Mouse (Mus musculus) ovary, postnatal 14 days (tissue): ENCODE measurements around the gene Thbs1.

Experiments
- DNase-seq: peaks from one replicate; pipeline ENCODE4 v3.0.0; 2022; ENCODE audit warnings: low spot score

Thbs1 gene

GRCm38 (mm10) chr2:118148321-118149142 is 36.9 kb downstream of the Thbs1 start:
- DNase-seq: no peak

DNA sequence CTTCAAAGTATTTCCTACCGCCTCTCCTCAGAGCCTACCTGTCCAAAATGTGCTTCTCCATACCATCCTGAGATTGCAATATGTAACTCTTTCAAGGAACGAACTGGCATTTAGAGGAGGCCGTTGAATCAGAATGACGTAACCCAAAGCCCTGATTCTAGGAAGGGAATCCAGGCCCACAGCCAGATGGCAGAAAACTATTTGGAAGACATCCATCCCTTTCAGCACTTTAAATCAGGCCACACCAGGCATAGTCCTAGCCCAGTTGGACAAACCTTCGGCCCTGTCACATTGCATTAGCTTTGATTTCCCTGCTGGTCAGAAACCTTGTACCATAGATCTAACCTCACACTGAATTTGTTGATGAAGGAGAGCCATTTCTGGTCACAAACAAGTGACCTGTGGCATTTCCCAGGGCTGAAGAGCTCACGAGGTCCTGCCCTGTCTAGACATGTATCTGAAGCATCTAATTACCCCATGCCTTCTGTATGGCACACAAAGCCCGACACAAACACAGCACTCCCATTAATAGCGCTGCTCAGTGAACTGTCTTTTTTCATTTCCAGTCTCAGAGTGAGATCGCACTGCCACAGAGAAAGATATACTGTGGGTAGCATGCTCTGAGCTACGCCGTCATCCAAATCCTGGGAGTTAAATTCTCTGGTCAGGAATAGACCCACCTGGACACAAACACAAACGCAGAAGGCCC is 38.3 kb downstream of the Thbs1 start:
- peak; percentile 29 for DNase-seq

- no peak for DNase-seq
These were observed 46.4 kb downstream of the Thbs1 start for GRCm38 (mm10) chr2:118158095-118158494.

DNA sequence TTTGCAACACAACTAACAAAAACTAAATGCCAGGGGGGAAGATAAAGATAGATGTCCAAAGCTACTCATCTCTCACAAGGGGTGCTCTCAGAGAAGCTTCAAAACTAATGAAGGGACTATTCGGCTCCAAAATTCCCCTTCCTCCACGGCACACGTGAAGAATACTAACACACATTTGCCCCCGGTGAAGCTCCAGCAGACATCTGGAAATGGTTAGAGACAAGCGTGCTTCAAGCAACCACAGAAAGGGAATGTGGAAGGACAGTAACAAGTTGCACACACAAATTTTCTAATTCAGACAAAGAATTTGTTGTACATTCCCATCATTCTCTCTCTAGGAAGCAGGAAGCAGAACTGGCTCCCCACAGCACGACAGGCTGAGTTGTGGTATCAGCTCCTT is 47.5 kb downstream of the Thbs1 start:
- no peak for DNase-seq

DNA sequence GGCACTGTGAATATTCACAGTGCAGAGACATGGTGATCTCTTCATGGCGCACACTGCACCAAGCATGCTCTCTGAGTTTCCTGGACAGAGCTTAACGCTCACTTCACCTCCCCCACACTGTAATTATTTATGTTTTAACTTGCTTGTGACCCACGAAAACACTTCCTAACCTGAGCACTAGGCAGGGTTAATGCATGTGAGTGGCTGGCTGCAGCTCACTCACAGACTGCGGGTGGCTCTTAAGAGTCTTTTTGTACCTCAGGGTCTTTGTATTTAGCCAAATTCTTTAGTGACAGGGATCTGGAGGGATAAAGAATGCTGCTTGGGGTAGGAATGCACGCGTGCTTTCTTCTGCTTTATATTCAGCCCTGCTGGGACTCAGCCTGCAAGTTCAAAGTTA is 48.9 kb downstream of the Thbs1 start:
- DNase-seq: no peak

GRCm38 (mm10) chr2:118160991-118161390 is 49.3 kb downstream of the Thbs1 start:
- DNase-seq: no peak

- no peak for DNase-seq
These were observed 50.8 kb downstream of the Thbs1 start for GRCm38 (mm10) chr2:118162486-118162885.

DNA sequence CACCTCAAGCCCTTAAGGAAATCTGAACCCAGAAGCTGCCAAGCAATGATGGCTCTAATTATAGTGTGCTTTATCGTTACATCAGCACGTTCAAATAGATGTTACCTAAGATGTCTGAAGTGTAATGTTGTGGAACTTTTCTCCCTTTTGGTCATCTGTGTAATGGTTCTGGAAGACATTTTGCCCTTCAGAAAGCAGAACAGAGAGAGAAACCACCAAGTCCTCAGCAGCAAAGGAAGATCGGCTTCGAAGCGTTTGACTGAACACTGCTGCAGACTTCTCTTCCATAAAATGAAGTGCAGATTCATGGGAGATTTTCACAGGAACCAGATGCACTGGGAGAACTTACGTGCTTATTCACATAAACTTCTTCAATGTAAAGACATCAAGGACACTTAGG is 52.5 kb downstream of the Thbs1 start:
- DNase-seq: no peak

DNA sequence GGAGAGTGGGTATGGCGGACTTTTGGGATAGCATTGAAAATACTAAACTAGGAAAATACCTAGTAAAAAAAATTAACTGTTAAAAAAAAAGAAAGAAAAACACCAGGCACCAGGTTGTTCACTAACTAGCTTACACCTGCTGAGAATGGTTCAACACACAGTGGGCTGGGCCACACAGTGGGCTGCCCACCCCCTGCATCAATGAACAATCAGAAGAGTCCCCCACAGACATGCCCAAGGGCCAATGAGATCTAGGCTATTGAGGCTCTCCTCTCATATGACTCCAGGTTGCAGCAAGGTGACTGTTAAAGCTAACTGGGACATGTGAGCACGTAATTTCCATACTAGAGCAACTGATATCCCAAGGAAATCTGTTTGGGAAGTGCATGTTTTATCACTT is 54.0 kb downstream of the Thbs1 start:
- no peak for DNase-seq

DNA sequence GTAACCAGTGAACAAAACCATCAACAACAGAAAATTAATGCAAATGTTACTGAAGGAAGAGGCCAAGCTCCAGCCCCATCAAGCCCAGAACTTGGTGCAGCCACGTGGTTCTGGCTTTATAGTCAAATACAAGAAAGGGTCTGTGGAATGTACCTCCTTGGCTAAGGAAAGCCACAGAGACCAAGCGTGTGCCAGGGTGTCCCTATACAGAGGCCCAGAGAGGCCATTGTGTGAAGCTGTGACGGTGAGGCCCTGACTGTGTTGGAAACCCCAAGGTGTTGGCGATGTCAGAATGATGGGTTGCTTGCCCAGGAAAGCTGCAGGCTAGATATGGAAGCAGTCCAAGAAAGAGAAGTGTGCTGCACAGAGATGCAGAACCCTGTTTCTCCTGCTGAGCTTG is 56.1 kb downstream of the Thbs1 start:
- no peak for DNase-seq

- no peak for DNase-seq
These were observed 56.5 kb downstream of the Thbs1 start for GRCm38 (mm10) chr2:118168225-118168624.

- DNase-seq: no peak
These were observed 63.1 kb downstream of the Thbs1 start for GRCm38 (mm10) chr2:118174558-118175383.
